Mouse (Mus musculus) heart, embryonic 14.5 days (tissue): ENCODE results near the gene Celf2. TPM values are rescaled to one million over a fixed set of nuclear protein-coding genes. Genes with fewer than 3 reads are reported as not detected.

Experiments used
- ATAC-seq: fragments of 200-750 bp; cut with Nextera tagmentation; 2 replicates; pipeline ENCODE4 v1.8.0; 2017; ENCODE audit warnings: low read depth, moderate TSS enrichment; ENCODE audit not compliant: insufficient number of reproducible peaks, insufficient read depth, low FRiP score
- H3K27ac ChIP-seq, 2 experiments: fragments of 200-500 bp in 1 of 2; fragments of 300-500 bp in 1 of 2; sonication (generic) in 1 of 2; replicated peaks in 1 of 2; 2 replicates each; pipeline ENCODE4 v1.5.1; 2012 to 2014; ENCODE audit warnings: low read depth in 2 of 2, low read length in 2 of 2, control low read depth in 1 of 2, mild to moderate bottlenecking in 1 of 2, mixed read lengths in 1 of 2; ENCODE audit not compliant: control insufficient read depth in 1 of 2, insufficient read depth in 1 of 2
- H3K27me3 ChIP-seq: fragments of 300-500 bp; sonication (generic); 2 replicates; pipeline ENCODE4 v1.6.1; 2014; ENCODE audit warnings: mild to moderate bottlenecking, low read length, control low read depth; ENCODE audit not compliant: control insufficient read depth, insufficient read depth
- H3K36me3 ChIP-seq: fragments of 300-500 bp; sonication (generic); 2 replicates; pipeline ENCODE4 v1.6.1; 2014; ENCODE audit warnings: mild to moderate bottlenecking, control low read depth, low read length, mixed read lengths; ENCODE audit not compliant: control insufficient read depth, insufficient read depth
- H3K4me1 ChIP-seq, 2 experiments: fragments of 200-500 bp in 1 of 2; fragments of 300-500 bp in 1 of 2; sonication (generic) in 1 of 2; 2 replicates each; pipeline ENCODE4 v1.6.1; 2012 to 2014; ENCODE audit warnings: low read length in 2 of 2, control low read depth in 1 of 2, mixed read lengths in 1 of 2; ENCODE audit not compliant: control insufficient read depth in 2 of 2, insufficient read depth in 2 of 2
- H3K4me2 ChIP-seq: fragments of 300-500 bp; sonication (generic); 2 replicates; pipeline ENCODE4 v1.6.1; 2014; ENCODE audit warnings: mild to moderate bottlenecking, low read length
- H3K4me3 ChIP-seq, 2 experiments: fragments of 200-500 bp in 1 of 2; fragments of 300-500 bp in 1 of 2; sonication (generic) in 1 of 2; 2 replicates each; pipeline ENCODE4 v1.5.1; 2012 to 2014; ENCODE audit warnings: low read length in 2 of 2, mild to moderate bottlenecking in 2 of 2, control low read depth in 1 of 2, low read depth in 1 of 2, moderate library complexity in 1 of 2; ENCODE audit not compliant: control insufficient read depth in 1 of 2, insufficient read depth in 1 of 2
- H3K9ac ChIP-seq: fragments of 300-500 bp; sonication (generic); 2 replicates; pipeline ENCODE4 v1.6.1; 2014; ENCODE audit warnings: mild to moderate bottlenecking, low read length
- H3K9me3 ChIP-seq: fragments of 300-500 bp; sonication (generic); 2 replicates; pipeline ENCODE4 v1.6.1; 2016; ENCODE audit warnings: low read length, control low read depth; ENCODE audit not compliant: control insufficient read depth
- WGBS: fragments of 180-500 bp; shearing (Covaris S2); extraction: QIAGEN DNeasy Blood & Tissue Kit; methylation state at CpG from one replicate; pipeline ENCODE4 v1.1.7; 2014; 5-methylcytosine and 5-hydroxymethylcytosine counted together
- polyA plus RNA-seq: library from polyadenylated mRNA; unstranded; fragments of >200 nt; fragmentation: Nextera tagmentation; extraction: Ambion mirVana; gene quantifications from 2 replicates; pipeline ENCODE4 v1.2.1, GENCODE M21; 2014

Celf2 gene
- polyA plus RNA-seq, 1 experiment from 2014 or later, result 66.5 TPM

GRCm38 (mm10) chr2:6909921-6910320 is 599.4 kb downstream of the Celf2 start:
- Histone ChIP-seq H3K4me2 (no peak overlapping the region), H3K27ac (no peak overlapping the region), H3K9ac (no peak overlapping the region), H3K9me3 (no peaks in the 10 kb centered on the region), H3K27me3 (no peaks in the 10 kb centered on the region), H3K4me1 (peaks cover 3 to 17% of the 10 kb centered on the region in 2 experiments), H3K4me3 (no peak overlapping the region), H3K36me3 (no peaks in the 10 kb centered on the region)
- ATAC-seq, result no peak
- 73% methylated on average over 7 of the region's 7 CpGs for WGBS

DNA sequence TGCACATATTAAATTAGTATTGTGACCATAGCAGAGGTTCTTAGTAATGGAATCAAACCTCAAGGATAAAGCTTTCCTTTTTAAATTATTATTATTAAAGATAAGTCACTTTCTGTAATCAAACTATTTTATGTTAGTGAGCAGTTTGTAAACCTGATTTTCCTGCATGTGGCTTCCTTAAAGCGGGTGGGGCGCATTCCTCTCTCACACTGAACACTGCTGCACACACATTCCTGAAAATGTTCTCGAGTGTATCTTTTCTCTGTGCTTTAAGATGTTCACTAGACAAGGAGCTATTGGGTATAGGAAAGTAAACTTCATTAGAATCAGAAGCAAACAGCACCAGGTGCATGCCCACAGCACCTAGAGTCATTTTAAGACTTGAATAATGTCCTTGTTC is 605.0 kb downstream of the Celf2 start:
- Histone ChIP-seq H3K27me3 (no peaks in the 10 kb centered on the region), H3K36me3 (no peaks in the 10 kb centered on the region), H3K9me3 (no peaks in the 10 kb centered on the region), H3K4me3 (no peak overlapping the region), H3K4me1 (peaks cover 0 to 8% of the 10 kb centered on the region in 2 experiments; a peak in 2 of 4 replicates), H3K27ac (no peak overlapping the region), H3K9ac (no peak overlapping the region), H3K4me2 (no peak overlapping the region)
- WGBS, result 64% methylated on average over 3 of the region's 3 CpGs
- ATAC-seq, result no peak

DNA sequence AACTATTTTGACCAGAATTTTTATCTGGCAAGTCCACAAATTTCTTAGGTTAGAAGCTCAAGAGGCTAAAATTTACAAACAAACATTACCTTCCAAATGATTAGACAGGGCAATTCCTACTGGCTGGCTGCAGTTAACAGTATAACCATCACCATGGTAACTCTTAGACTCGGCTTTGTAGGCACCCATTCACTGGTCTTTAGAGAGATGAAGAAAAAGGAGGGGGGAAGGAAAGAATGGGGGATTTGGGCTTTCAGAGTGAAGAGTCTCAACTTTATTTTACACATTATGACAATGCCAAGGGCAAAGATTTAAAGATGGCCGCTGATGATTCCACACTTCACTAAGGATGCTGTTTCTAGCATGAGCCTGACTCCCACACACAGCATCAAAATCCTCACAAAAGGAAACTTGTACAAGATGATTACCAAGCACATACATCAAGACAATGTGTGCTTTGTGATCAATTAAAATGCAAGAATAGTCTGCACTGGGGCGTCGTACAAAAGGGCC is 606.1 kb downstream of the Celf2 start:
- peaks cover 0 to 14% of the 10 kb centered on the region in 2 experiments for H3K4me1 ChIP-seq
- no peaks in the 10 kb centered on the region for H3K9me3 ChIP-seq
- no peak overlapping the region for H3K4me2 ChIP-seq
- no peak for ATAC-seq
- H3K4me3 ChIP-seq, result no peak overlapping the region
- no peaks in the 10 kb centered on the region for H3K27me3 ChIP-seq
- no peak overlapping the region for H3K27ac ChIP-seq
- H3K9ac ChIP-seq, result no peak overlapping the region
- WGBS, result 80% methylated on average over 4 of the region's 4 CpGs
- no peaks in the 10 kb centered on the region for H3K36me3 ChIP-seq

DNA sequence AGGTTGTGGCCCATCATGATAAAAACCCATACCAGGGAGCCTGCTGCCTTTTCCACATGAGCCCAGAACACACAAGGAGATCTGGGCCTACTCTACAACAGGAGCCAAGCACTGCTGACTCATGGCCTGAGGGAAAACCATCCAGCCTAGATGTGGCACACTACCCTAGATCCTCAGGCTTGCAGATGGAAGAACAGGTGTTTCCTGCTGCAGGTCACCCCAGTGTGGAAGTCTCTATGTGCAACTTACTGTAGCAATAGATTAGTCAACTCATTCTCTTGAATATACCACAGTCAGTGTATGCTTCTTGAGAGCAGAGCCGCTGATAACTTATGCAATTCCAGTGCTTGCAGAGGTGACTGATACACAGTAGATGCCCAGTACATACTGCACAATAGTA is 612.5 kb downstream of the Celf2 start:
- Histone ChIP-seq H3K4me2 (no peak overlapping the region), H3K27me3 (no peaks in the 10 kb centered on the region), H3K9ac (no peak overlapping the region), H3K4me1 (peaks cover 0 to 12% of the 10 kb centered on the region in 2 experiments; a peak in 3 of 4 replicates), H3K27ac (no peak overlapping the region), H3K4me3 (no peak overlapping the region), H3K9me3 (no peaks in the 10 kb centered on the region), H3K36me3 (no peaks in the 10 kb centered on the region)
- WGBS, result 88% methylated on average over 1 of the region's 1 CpGs
- no peak for ATAC-seq

DNA sequence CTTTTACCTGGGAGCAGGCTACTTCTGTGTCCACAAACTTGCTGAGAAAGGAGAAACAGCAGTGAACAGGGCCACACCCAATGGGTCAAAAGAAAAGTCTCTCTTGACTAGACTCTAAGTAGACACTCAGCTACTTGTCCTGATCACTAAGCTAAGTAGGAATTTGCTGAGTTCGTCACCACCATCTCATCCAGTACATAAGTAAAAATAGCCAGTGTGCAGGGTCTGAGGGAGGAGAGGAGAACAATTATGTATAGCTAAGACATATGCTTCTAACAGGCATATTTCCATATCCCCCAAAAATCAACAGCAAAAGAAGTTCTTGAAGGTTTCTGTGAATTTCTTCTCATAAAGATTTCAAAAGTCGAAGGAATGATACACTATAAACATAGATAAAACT is 615.8 kb downstream of the Celf2 start:
- no peaks in the 10 kb centered on the region for H3K36me3 ChIP-seq
- no peak overlapping the region for H3K9ac ChIP-seq
- H3K9me3 ChIP-seq, result no peaks in the 10 kb centered on the region
- no peak overlapping the region for H3K4me3 ChIP-seq
- WGBS, result 72% methylated on average over 2 of the region's 2 CpGs
- no peaks in the 10 kb centered on the region for H3K27me3 ChIP-seq
- no peak overlapping the region for H3K4me2 ChIP-seq
- no peak overlapping the region for H3K27ac ChIP-seq
- ATAC-seq, result no peak
- H3K4me1 ChIP-seq, result peaks cover 0 to 9% of the 10 kb centered on the region in 2 experiments; a peak in 3 of 4 replicates

- no peaks in the 10 kb centered on the region for H3K27me3 ChIP-seq
- H3K4me3 ChIP-seq, result no peak overlapping the region
- no peak overlapping the region for H3K27ac ChIP-seq
- no peaks in the 10 kb centered on the region for H3K9me3 ChIP-seq
- ATAC-seq, result no peak
- WGBS, result 49% methylated on average over 3 of the region's 3 CpGs
- H3K36me3 ChIP-seq, result no peaks in the 10 kb centered on the region
- peaks cover 0 to 4% of the 10 kb centered on the region in 2 experiments; a peak in 1 of 4 replicates for H3K4me1 ChIP-seq
- no peak overlapping the region for H3K4me2 ChIP-seq
- no peak overlapping the region for H3K9ac ChIP-seq
These were observed 616.3 kb downstream of the Celf2 start for GRCm38 (mm10) chr2:6893095-6893494.

DNA sequence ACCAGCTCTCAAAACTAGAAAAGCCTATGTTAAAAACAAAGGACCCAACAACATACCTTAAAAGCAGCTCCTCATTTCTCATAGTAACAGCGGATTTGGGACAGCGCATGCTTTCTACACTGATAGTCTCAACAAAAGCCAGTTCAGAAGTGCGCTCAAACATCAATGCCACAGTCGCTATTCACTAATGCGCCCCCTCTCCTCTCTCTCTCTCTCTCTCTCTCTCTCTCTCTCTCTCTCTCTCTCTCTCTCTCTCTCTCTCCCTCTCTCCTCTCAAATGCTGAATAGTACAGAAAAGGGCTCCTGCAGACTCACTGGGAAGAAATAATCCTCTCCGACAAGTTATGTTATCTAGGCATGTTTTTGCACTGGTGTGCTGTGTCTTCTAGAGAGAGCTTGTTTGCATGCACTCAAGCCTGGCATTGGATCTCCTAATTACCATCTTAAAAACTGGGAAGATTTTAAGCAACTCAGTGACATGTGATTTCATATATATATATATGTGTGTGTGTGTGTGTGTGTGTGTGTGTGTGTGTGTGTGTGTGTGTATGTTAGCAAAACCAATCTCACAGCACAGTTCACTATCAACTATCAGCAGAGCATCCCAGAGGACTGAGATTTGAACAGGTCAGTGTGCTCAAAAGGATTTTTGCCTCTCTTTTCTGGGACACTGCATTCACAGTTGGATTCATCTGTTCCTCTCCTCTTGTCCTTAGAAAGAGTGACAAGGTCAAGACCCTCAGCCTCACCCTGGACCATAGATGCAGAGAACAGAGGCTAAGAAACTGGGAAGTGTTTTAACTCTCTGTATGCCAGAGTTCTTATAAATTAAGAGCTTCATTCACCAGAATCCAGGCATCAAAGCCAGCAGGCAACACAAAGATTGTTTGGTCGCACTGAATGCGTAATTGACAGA is 624.3 kb downstream of the Celf2 start:
- 64% methylated on average over 8 of the region's 8 CpGs for WGBS
- Histone ChIP-seq H3K4me2 (no peak overlapping the region), H3K27ac (no peak overlapping the region), H3K36me3 (no peaks in the 10 kb centered on the region), H3K4me3 (no peak overlapping the region), H3K27me3 (no peaks in the 10 kb centered on the region), H3K9ac (no peak overlapping the region), H3K9me3 (no peaks in the 10 kb centered on the region), H3K4me1 (0 out of 4 replicates have a peak, but pooled peaks cover 0 to 6% of the 10 kb centered on the region in 2 experiments)
- ATAC-seq, result no peak
